Comparison of ENCODE assay signal across 8 mouse cellular contexts in the genomic region with DNA sequence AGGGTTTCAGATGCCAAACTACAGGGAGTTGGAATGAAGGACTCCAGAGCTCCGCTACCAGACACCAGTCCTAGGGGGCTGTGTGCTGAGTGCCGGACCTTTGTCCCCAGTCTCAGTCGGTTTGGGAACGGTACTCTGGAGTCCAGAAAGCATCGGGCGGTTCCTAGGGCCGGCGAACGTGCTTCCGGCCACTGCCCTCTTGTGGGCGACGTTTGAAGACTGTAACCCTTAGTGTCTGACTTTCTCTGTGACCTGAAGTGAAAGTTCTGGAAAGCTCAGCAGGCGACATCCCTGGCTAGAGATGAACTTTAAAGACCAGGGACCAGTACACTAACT. TPM values are rescaled to one million over a fixed set of nuclear protein-coding genes. Genes with fewer than 3 reads are reported as not detected.
DNase-seq lines count a peak whose midpoint lies in the region; ATAC-seq and TF ChIP-seq lines count a peak whose summit lies in the region.

No protein-coding gene starts in this region.

- peak overlapping the region; percentile 96; the same call in 1 of the 2 replicates for H3K9ac ChIP-seq in forebrain, postnatal 0 days
- peak overlapping the region; percentile 84 for H3K9ac ChIP-seq in hindbrain, embryonic 14.5 days
- peak overlapping the region; percentile 38 for H3K9ac ChIP-seq in liver, adult 2 months (ENCODE audit: low read depth, low read length)
- H3K9ac ChIP-seq in midbrain, embryonic 16.5 days (ENCODE audit: low read depth, low read length), result peak overlapping the region; percentile 62; the same call in 1 of the 2 replicates

- peak; percentile 69 for DNase-seq in cerebellum, adult 8-10 months
- DNase-seq in cerebellum, adult 9-10 months, result no peak
- peak; percentile 85 to 86 for DNase-seq in adrenal gland, postnatal 36 days
- peak; percentile 36 for DNase-seq in forebrain, postnatal 0 days
- peak; percentile 42 for DNase-seq in hindbrain, embryonic 14.5 days (ENCODE audit: low spot score)
- DNase-seq in liver, adult 2 months (ENCODE audit: extremely low read depth, low read depth, low spot score), result peak; percentile 100
- peak; percentile 61 for DNase-seq in urinary bladder, postnatal 25 days (ENCODE audit: low spot score)

- H3K4me1 ChIP-seq in forebrain, postnatal 0 days (ENCODE audit: insufficient read depth), result peaks cover 27% of the 10 kb centered on the region
- peaks cover 33% of the 10 kb centered on the region for H3K4me1 ChIP-seq in hindbrain, embryonic 14.5 days (replicated peaks; ENCODE audit: control insufficient read depth, insufficient read depth, low read length)
- H3K4me1 ChIP-seq in liver, adult 2 months (ENCODE audit: control insufficient read depth, insufficient read depth, low read length), result peaks cover 5% of the 10 kb centered on the region
- H3K4me1 ChIP-seq in midbrain, embryonic 16.5 days (ENCODE audit: control insufficient read depth, insufficient read depth, low read length), result peaks cover 26% of the 10 kb centered on the region

- H3K4me2 ChIP-seq in forebrain, postnatal 0 days (ENCODE audit: low read depth), result peak overlapping the region; percentile 92
- H3K4me2 ChIP-seq in hindbrain, embryonic 14.5 days (replicated peaks), result peak overlapping the region; percentile 98
- peak overlapping the region; percentile 96 for H3K4me2 ChIP-seq in midbrain, embryonic 16.5 days (ENCODE audit: low read length)

- under 1% methylated on average over 13 of the region's 13 CpGs for WGBS in forebrain, postnatal 0 days
- WGBS in hindbrain, embryonic 14.5 days, result under 1% methylated on average over 13 of the region's 13 CpGs
- under 1% methylated on average over 13 of the region's 13 CpGs for WGBS in liver, adult 2 months
- 1% methylated on average over 13 of the region's 13 CpGs for WGBS in midbrain, embryonic 16.5 days

- H3K27ac ChIP-seq in forebrain, postnatal 0 days (ENCODE audit: low read depth, low read length), result peak overlapping the region; percentile 72
- peak overlapping the region; percentile 85 for H3K27ac ChIP-seq in hindbrain, embryonic 14.5 days
- H3K27ac ChIP-seq in liver, adult 2 months (replicated peaks; ENCODE audit: insufficient read depth, low read depth, low read length), result peak overlapping the region; percentile 100
- H3K27ac ChIP-seq in midbrain, embryonic 16.5 days (ENCODE audit: low read length), result peak overlapping the region; percentile 23; the same call in 1 of the 2 replicates

- peaks cover 11% of the 10 kb centered on the region; the same call in 1 of the 2 replicates for H3K79me2 ChIP-seq in liver, adult 2 months (ENCODE audit: control insufficient read depth, insufficient read depth, low read length)

- peak; percentile 10; the same call in 1 of the 2 replicates for ATAC-seq in forebrain, postnatal 0 days
- ATAC-seq in hindbrain, embryonic 14.5 days (ENCODE audit: low FRiP score), result 0 out of 2 replicates have a peak, but pooled peaks have one; percentile 9
- ATAC-seq in midbrain, embryonic 16.5 days, result peak; percentile 9; the same call in 1 of the 2 replicates

- no peaks in the 10 kb centered on the region for H3K9me3 ChIP-seq in forebrain, postnatal 0 days (ENCODE audit: low read length)
- no peaks in the 10 kb centered on the region for H3K9me3 ChIP-seq in hindbrain, embryonic 14.5 days (ENCODE audit: control insufficient read depth, low read length)
- no peaks in the 10 kb centered on the region for H3K9me3 ChIP-seq in midbrain, embryonic 16.5 days (replicated peaks; ENCODE audit: control insufficient read depth, low read length, poor library complexity, severe bottlenecking)

- peak overlapping the region; percentile 90 for H3K4me3 ChIP-seq in forebrain, postnatal 0 days (ENCODE audit: low read depth, low read length)
- H3K4me3 ChIP-seq in hindbrain, embryonic 14.5 days (replicated peaks; ENCODE audit: low read length), result peak overlapping the region; percentile 92
- H3K4me3 ChIP-seq in liver, adult 2 months (ENCODE audit: insufficient read depth, low read depth, low read length), result 0 out of 2 replicates have a peak overlapping the region, but pooled peaks have one; percentile 2
- peak overlapping the region; percentile 68 for H3K4me3 ChIP-seq in midbrain, embryonic 16.5 days (ENCODE audit: low read depth, low read length)

- peak; percentile 55 for TF ChIP-seq CTCF in forebrain, postnatal 0 days (IDR thresholded peaks at IDR 0.05; ENCODE audit: low read depth)
- TF ChIP-seq CTCF in liver, adult 2 months (IDR thresholded peaks at IDR 0.05; ENCODE audit: low read depth, low read length), result peak; percentile 76

- no peaks in the 10 kb centered on the region for H3K36me3 ChIP-seq in forebrain, postnatal 0 days (ENCODE audit: insufficient read depth)
- 0 out of 2 replicates have a peak, but pooled peaks cover 3% of the 10 kb centered on the region for H3K36me3 ChIP-seq in hindbrain, embryonic 14.5 days (replicated peaks; ENCODE audit: control insufficient read depth, insufficient read depth)
- H3K36me3 ChIP-seq in liver, adult 2 months (ENCODE audit: control insufficient read depth, insufficient read depth, low read length), result no peaks in the 10 kb centered on the region
- no peaks in the 10 kb centered on the region; the same call in 1 of the 2 replicates for H3K36me3 ChIP-seq in midbrain, embryonic 16.5 days (ENCODE audit: control insufficient read depth, insufficient read depth, low read length)

- H3K27me3 ChIP-seq in forebrain, postnatal 0 days (ENCODE audit: insufficient read depth, low read length), result no peaks in the 10 kb centered on the region
- no peaks in the 10 kb centered on the region for H3K27me3 ChIP-seq in hindbrain, embryonic 14.5 days (ENCODE audit: control insufficient read depth, insufficient read depth, low read length)
- H3K27me3 ChIP-seq in liver, adult 2 months (ENCODE audit: control insufficient read depth, insufficient read depth, low read length), result no peaks in the 10 kb centered on the region
- H3K27me3 ChIP-seq in midbrain, embryonic 16.5 days (ENCODE audit: control insufficient read depth, insufficient read depth, low read depth, low read length), result no peaks in the 10 kb centered on the region

- TF ChIP-seq POLR2A in liver, adult 2 months (IDR thresholded peaks at IDR 0.05; ENCODE audit: extremely low read depth, insufficient read depth, low read length), result no peak

RNA-seq across cellular contexts. Expression of gene Lrp1, which starts 1.1 kb away (rescaled TPM):
- total RNA-seq in adrenal gland, postnatal 36 days (2021), result 100 to 1,000 TPM; 192 to 251 TPM
- total RNA-seq in forebrain, postnatal 0 days (2014; rRNA removed), result 183 and 228 TPM in 2 replicates
- polyA plus RNA-seq in forebrain, postnatal 0 days (2015; fragmentation: Nextera tagmentation; extraction: Ambion mirVana), result 42.2 and 70.4 TPM in 2 replicates
- polyA plus RNA-seq in hindbrain, embryonic 14.5 days (2014; fragmentation: Nextera tagmentation; extraction: Ambion mirVana), result 118 and 119 TPM in 2 replicates
- total RNA-seq in liver, adult 2 months (2014; rRNA removed), result 193 and 278 TPM in 2 replicates
- polyA plus RNA-seq in liver, adult 2 months (2012; rRNA removed), result 354 and 373 TPM in 2 replicates
- polyA plus RNA-seq in midbrain, embryonic 16.5 days (2015; fragmentation: Nextera tagmentation; extraction: Ambion mirVana), result 110 and 117 TPM in 2 replicates

RNA-seq across cellular contexts. Expression of gene Stat6, which starts 20.8 kb away (rescaled TPM):
- 10 to 100 TPM; 93.2 to 99.8 TPM for total RNA-seq in adrenal gland, postnatal 36 days (2021)
- total RNA-seq in forebrain, postnatal 0 days (2014; rRNA removed), result 4.6 and 5.4 TPM in 2 replicates
- polyA plus RNA-seq in forebrain, postnatal 0 days (2015; fragmentation: Nextera tagmentation; extraction: Ambion mirVana), result 4.3 and 4.4 TPM in 2 replicates
- polyA plus RNA-seq in hindbrain, embryonic 14.5 days (2014; fragmentation: Nextera tagmentation; extraction: Ambion mirVana), result 4.7 and 5.5 TPM in 2 replicates
- 27.7 and 29.1 TPM in 2 replicates for total RNA-seq in liver, adult 2 months (2014; rRNA removed)
- 29.4 and 44.7 TPM in 2 replicates for polyA plus RNA-seq in liver, adult 2 months (2012; rRNA removed)
- 4.4 and 5.4 TPM in 2 replicates for polyA plus RNA-seq in midbrain, embryonic 16.5 days (2015; fragmentation: Nextera tagmentation; extraction: Ambion mirVana)

RNA-seq across cellular contexts. Expression of gene Nemp1, which starts 44.7 kb away (rescaled TPM):
- 1 to 10 TPM; 6.5 to 7.3 TPM for total RNA-seq in adrenal gland, postnatal 36 days (2021)
- 3.4 and 6.1 TPM in 2 replicates for total RNA-seq in forebrain, postnatal 0 days (2014; rRNA removed)
- polyA plus RNA-seq in forebrain, postnatal 0 days (2015; fragmentation: Nextera tagmentation; extraction: Ambion mirVana), result 2.8 and 3.2 TPM in 2 replicates
- 3.3 and 4.3 TPM in 2 replicates for polyA plus RNA-seq in hindbrain, embryonic 14.5 days (2014; fragmentation: Nextera tagmentation; extraction: Ambion mirVana)
- total RNA-seq in liver, adult 2 months (2014; rRNA removed), result 5.5 and 6.3 TPM in 2 replicates
- 2.0 and 2.7 TPM in 2 replicates for polyA plus RNA-seq in liver, adult 2 months (2012; rRNA removed)
- polyA plus RNA-seq in midbrain, embryonic 16.5 days (2015; fragmentation: Nextera tagmentation; extraction: Ambion mirVana), result 3.2 TPM in 2 replicates

RNA-seq across cellular contexts. Expression of gene Nab2, which starts 46.3 kb away (rescaled TPM):
- 10 to 100 TPM; 19.7 to 32.0 TPM for total RNA-seq in adrenal gland, postnatal 36 days (2021)
- total RNA-seq in forebrain, postnatal 0 days (2014; rRNA removed), result 12.9 and 14.4 TPM in 2 replicates
- 4.5 and 4.8 TPM in 2 replicates for polyA plus RNA-seq in forebrain, postnatal 0 days (2015; fragmentation: Nextera tagmentation; extraction: Ambion mirVana)
- polyA plus RNA-seq in hindbrain, embryonic 14.5 days (2014; fragmentation: Nextera tagmentation; extraction: Ambion mirVana), result 2.3 and 2.6 TPM in 2 replicates
- 8.9 and 13.4 TPM in 2 replicates for total RNA-seq in liver, adult 2 months (2014; rRNA removed)
- polyA plus RNA-seq in liver, adult 2 months (2012; rRNA removed), result 16.0 and 16.6 TPM in 2 replicates
- polyA plus RNA-seq in midbrain, embryonic 16.5 days (2015; fragmentation: Nextera tagmentation; extraction: Ambion mirVana), result 1.6 and 2.1 TPM in 2 replicates

Comparison
In these comparisons a context has a peak if more than half of its experiments do, and no peak if none do; other contexts are left out.
1. H3K27ac ChIP-seq: peak in every context shown above with its lines; median percentile 100 in liver, adult 2 months; 85 in hindbrain, embryonic 14.5 days; 72 in forebrain, postnatal 0 days; 23 in midbrain, embryonic 16.5 days.
2. H3K4me3 ChIP-seq: peak in every context shown above with its lines; median percentile 92 in hindbrain, embryonic 14.5 days; 90 in forebrain, postnatal 0 days; 68 in midbrain, embryonic 16.5 days; 2 in liver, adult 2 months.
3. H3K9ac ChIP-seq: peak in every context shown above with its lines; median percentile 96 in forebrain, postnatal 0 days; 84 in hindbrain, embryonic 14.5 days; 62 in midbrain, embryonic 16.5 days; 38 in liver, adult 2 months.